Mouse (Mus musculus) bone marrow, adult 2 months (tissue): ENCODE results near the gene Alox12b.

Experiments used
- CTCF ChIP-seq: fragments of 200-500 bp; IDR thresholded peaks from 2 replicates; pipeline ENCODE4 v1.5.1; 2011; ENCODE audit warnings: low read length, control low read depth; ENCODE audit not compliant: control insufficient read depth, insufficient read depth
- POLR2A ChIP-seq: fragments of 200-500 bp; IDR thresholded peaks from 2 replicates; pipeline ENCODE4 v1.6.1; 2011; ENCODE audit warnings: low read depth, mild to moderate bottlenecking, control low read depth, low read length, borderline replicate concordance; ENCODE audit not compliant: control insufficient read depth

DNA sequence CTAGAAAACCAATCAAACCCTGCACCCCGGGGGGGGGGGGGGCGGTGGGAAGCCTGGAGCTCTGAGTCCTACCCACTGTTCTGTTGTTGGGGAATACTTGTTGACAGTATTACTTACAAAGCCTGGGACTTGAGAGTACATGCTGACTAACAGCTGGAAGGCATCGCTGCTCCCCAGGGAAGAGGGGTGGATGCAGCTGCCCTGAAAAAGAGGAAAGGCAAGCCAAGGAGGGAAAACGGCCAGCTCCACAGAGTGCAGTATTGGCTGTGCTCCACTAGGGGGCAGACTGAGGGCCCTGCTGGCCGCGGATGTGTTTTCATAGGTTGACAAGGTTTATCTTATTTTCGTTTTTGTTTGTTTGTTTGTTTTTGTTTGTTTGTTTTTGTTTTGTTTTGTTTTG, 14.8 kb downstream of the Alox12b start:
- TF ChIP-seq CTCF (peak; percentile 80), POLR2A (no peak)
